Comparison of ENCODE assay signal across 9 mouse cellular contexts in the genomic region with DNA sequence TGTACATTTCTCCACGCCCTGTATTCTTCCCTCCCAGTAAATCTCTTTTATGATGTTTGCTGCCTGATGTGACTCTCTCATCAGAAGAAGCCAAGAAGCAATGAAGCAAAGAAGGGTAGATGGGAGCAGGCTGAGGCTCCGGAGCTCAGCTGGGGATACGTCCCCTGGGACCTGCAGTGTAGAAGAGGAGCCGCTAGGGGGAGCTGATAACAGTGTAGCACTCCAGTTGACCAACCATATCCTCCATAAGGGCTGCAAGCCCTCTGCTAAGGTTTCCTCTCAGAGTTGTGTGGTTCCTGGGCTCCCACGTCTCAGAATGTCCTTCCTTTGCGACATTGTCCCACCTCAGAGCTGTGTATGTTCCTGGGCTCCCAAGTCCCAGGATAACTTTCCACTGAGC. TPM values are rescaled to one million over a fixed set of nuclear protein-coding genes. Genes with fewer than 3 reads are reported as not detected.
A peak's percentile ranks its signal among the peaks of the same experiment; 100 is the strongest.
DNase-seq lines count a peak whose midpoint lies in the region; ATAC-seq lines count a peak whose summit lies in the region.
"Had no signal": no experiment of that assay in that cellular context is flagged by ENCODE, and none has a peak within 500 bp of the region (broad histone marks: within the 10 kb centered on the region; RNA-seq: fewer than 3 reads in every experiment).

No protein-coding gene starts in this region.

- intact Hi-C loops in heart, postnatal 25 days (cut with DNase I): no loop called here

- ATAC-seq in erythroblast, adult 5-6 weeks (replicated peaks; ENCODE audit: low FRiP score, poor library complexity, severe bottlenecking): peak; percentile 94
- ATAC-seq in megakaryocyte, adult 5-6 weeks (ENCODE audit: poor library complexity, severe bottlenecking): peak; percentile 93

- no peaks in the 10 kb centered on the region for H3K27me3 ChIP-seq in splenic B cell, adult 2 months (ENCODE audit: control insufficient read depth, insufficient read depth, low read length, poor library complexity, severe bottlenecking)
- H3K27me3 ChIP-seq: embryonic facial prominence, embryonic 12.5 days had no signal

- H3K36me3 ChIP-seq in splenic B cell, adult 2 months (ENCODE audit: control insufficient read depth, insufficient read depth, low read length, poor library complexity, severe bottlenecking): no peaks in the 10 kb centered on the region
- H3K36me3 ChIP-seq: embryonic facial prominence, embryonic 12.5 days had no signal

- DNase-seq in heart, adult 11 months: peak; percentile 93
- no peak for DNase-seq in heart, postnatal 25 days (ENCODE audit: low spot score)
- peak; percentile 38 for DNase-seq in CD4-positive helper T cell, adult 2 months (ENCODE audit: low read depth, low spot score)
- peak; percentile 69 for DNase-seq in adrenal gland, postnatal 25 days
- peak; percentile 74 for DNase-seq in kidney, postnatal 14 days
- peak; percentile 72 for DNase-seq in splenic B cell, adult 2 months (ENCODE audit: low read depth, low spot score)

RNA-seq across cellular contexts. Expression of a gene that starts 45.5 kb away (rescaled TPM):
- 10 to 100 TPM; 32.7 to 41.8 TPM for total RNA-seq in heart, postnatal 25 days (2021)
- 47.2 and 49.3 TPM in 2 replicates for total RNA-seq in adrenal gland, postnatal 25 days (2021)
- total RNA-seq in erythroblast, adult 5-6 weeks (2015; ENCODE audit: low replicate concordance): 43.8 and 45.6 TPM in 2 replicates
- 29.6 and 38.4 TPM in 2 replicates for total RNA-seq in erythroblast, adult 5-6 weeks (2017; ENCODE audit: low replicate concordance)
- total RNA-seq in megakaryocyte, adult 5-6 weeks (2015): 122 and 125 TPM in 2 replicates
- 115 TPM in 2 replicates for total RNA-seq in megakaryocyte, adult 5-6 weeks (2017)

RNA-seq across cellular contexts. Expression of a gene that starts 47.9 kb away (rescaled TPM):
- 10 to 100 TPM; 30.8 to 32.3 TPM for total RNA-seq in heart, postnatal 25 days (2021)
- total RNA-seq in adrenal gland, postnatal 25 days (2021): 6.8 and 7.8 TPM in 2 replicates
- not detected in 2 replicates for total RNA-seq in erythroblast, adult 5-6 weeks (2015; ENCODE audit: low replicate concordance)
- total RNA-seq in erythroblast, adult 5-6 weeks (2017; ENCODE audit: low replicate concordance): 0.85 TPM in 1 of 2 replicates, not detected in the other
- 0.05 and 0.29 TPM in 2 replicates for total RNA-seq in megakaryocyte, adult 5-6 weeks (2015)
- total RNA-seq in megakaryocyte, adult 5-6 weeks (2017): 0.11 and 0.37 TPM in 2 replicates
